Mouse (Mus musculus) hindbrain, embryonic 10.5 days (tissue): ENCODE results near the gene Vps37b. TPM values are rescaled to one million over a fixed set of nuclear protein-coding genes. Genes with fewer than 3 reads are reported as not detected.

Experiments
- DNase-seq: peaks from one replicate; pipeline ENCODE4 v3.0.0-alpha.2; 2017; ENCODE audit warnings: low spot score
- H3K27ac ChIP-seq: fragments of 300-500 bp; sonication (generic); 2 replicates; pipeline ENCODE4 v1.5.1; 2016; ENCODE audit warnings: mild to moderate bottlenecking, moderate library complexity
- H3K27me3 ChIP-seq: fragments of 300-500 bp; sonication (generic); 2 replicates; pipeline ENCODE4 v1.6.1; 2016; ENCODE audit warnings: mild to moderate bottlenecking; ENCODE audit not compliant: poor library complexity, insufficient read depth, severe bottlenecking
- H3K36me3 ChIP-seq: fragments of 300-500 bp; sonication (generic); 2 replicates; pipeline ENCODE4 v1.6.1; 2016; ENCODE audit warnings: mild to moderate bottlenecking, moderate library complexity
- H3K4me1 ChIP-seq: fragments of 300-500 bp; sonication (generic); replicated peaks from 2 replicates; pipeline ENCODE4 v1.6.1; 2016; ENCODE audit warnings: mild to moderate bottlenecking
- H3K4me3 ChIP-seq: fragments of 300-500 bp; sonication (generic); 2 replicates; pipeline ENCODE4 v1.5.1; 2016; ENCODE audit warnings: mild to moderate bottlenecking, moderate library complexity
- H3K9me3 ChIP-seq: fragments of 300-500 bp; sonication (generic); 2 replicates; pipeline ENCODE4 v1.6.1; 2016; ENCODE audit warnings: mild to moderate bottlenecking, moderate library complexity
- WGBS: fragments of 180-500 bp; shearing (Covaris S2); methylation state at CpG from one replicate; pipeline ENCODE4 v1.1.7; 2016; 5-methylcytosine and 5-hydroxymethylcytosine counted together
- polyA plus RNA-seq: library from polyadenylated mRNA; unstranded; fragments of >200 nt; fragmentation: Nextera tagmentation; extraction: Ambion mirVana; gene quantifications from 2 replicates; pipeline ENCODE4 v1.2.1, GENCODE M21; 2016

Vps37b gene
- polyA plus RNA-seq, 1 experiment from 2014 or later: 71.8 TPM

GRCm38 (mm10) chr5:124014791-124015251, 17.2 kb downstream of the Vps37b start:
- Histone ChIP-seq H3K27ac (peak overlapping the region; percentile 89), H3K36me3 (peaks cover 18% of the 10 kb centered on the region), H3K4me1 (peaks cover 98% of the 10 kb centered on the region), H3K9me3 (no peaks in the 10 kb centered on the region), H3K27me3 (no peaks in the 10 kb centered on the region), H3K4me3 (0 out of 2 replicates have a peak overlapping the region, but pooled peaks have one; percentile 13)
- WGBS: 13% methylated on average over 11 of the region's 11 CpGs
- peak; percentile 46 for DNase-seq

GRCm38 (mm10) chr5:124014180-124014579, 17.9 kb downstream of the Vps37b start:
- Histone ChIP-seq H3K4me1 (peaks cover 91% of the 10 kb centered on the region), H3K27me3 (no peaks in the 10 kb centered on the region), H3K9me3 (no peaks in the 10 kb centered on the region), H3K36me3 (peaks cover 22% of the 10 kb centered on the region), H3K4me3 (0 out of 2 replicates have a peak overlapping the region, but pooled peaks have one; percentile 13), H3K27ac (peak overlapping the region; percentile 89)
- 73% methylated on average over 3 of the region's 3 CpGs for WGBS
- no peak for DNase-seq

DNA sequence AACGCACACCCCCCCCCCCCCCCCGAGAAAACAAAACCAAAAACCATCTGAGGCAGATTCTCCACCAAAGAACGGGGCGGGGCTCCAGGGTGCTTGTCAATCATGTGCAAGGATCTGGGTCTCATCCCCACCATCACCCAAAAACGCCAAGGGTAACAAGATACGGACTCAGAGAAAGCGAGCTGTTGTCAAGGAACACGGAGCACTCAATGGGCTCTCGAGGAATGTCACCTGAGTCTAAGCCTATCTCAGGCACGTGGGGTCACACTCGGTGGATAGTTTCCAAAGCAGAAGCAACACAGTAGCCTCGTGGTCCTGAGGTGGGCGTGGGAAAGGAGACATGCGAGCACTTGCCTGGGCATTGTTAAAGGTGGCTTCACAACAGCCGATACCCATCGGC, 18.3 kb downstream of the Vps37b start:
- Histone ChIP-seq H3K9me3 (no peaks in the 10 kb centered on the region), H3K36me3 (peaks cover 22% of the 10 kb centered on the region), H3K27me3 (no peaks in the 10 kb centered on the region), H3K4me3 (no peak overlapping the region), H3K27ac (peak overlapping the region; percentile 89), H3K4me1 (peaks cover 87% of the 10 kb centered on the region)
- 71% methylated on average over 16 of the region's 16 CpGs for WGBS
- DNase-seq: no peak

DNA sequence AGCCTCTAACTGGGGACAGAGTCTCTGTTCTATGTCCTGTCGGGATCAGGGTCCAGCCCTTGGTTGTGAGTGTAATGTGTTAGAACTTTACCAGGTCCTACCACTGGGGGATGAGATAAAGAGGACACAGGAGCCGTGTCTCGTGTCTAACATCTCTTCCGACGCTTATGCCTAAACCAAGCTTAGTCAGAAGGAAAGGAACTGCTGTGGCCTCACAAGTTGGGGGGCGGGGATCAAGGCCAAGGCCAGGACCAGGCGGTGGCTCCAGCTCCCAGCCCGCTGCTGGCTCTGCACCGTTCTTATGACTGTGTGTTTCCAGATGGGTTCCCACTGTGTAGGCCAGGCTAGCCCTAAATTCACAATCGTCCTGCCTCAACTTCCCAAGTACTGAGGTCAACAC, 19.2 kb downstream of the Vps37b start:
- Histone ChIP-seq H3K36me3 (peaks cover 27% of the 10 kb centered on the region), H3K27me3 (no peaks in the 10 kb centered on the region), H3K4me1 (peaks cover 78% of the 10 kb centered on the region), H3K27ac (peak overlapping the region; percentile 89), H3K4me3 (no peak overlapping the region), H3K9me3 (no peaks in the 10 kb centered on the region)
- WGBS: 86% methylated on average over 10 of the region's 10 CpGs
- no peak for DNase-seq

DNA sequence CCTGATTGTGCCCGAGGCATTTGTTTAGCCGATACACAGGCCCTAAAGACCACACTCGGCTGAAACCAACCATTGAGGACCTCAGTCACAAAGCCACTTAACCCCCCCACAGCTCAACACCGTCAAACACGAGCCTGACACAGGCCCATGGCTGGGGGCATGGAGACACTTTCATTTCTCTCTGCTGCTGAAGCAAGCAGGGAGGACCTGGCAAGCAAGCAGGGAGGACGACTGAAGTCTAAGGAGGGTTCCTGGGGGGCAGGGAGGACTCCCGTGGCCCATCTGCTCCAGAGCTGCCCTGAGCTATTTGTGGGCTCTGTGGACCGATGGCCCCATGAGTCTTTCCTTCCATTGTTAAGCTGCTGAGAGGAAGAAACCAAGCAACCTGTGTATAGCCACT, 20.1 kb downstream of the Vps37b start:
- H3K4me3 ChIP-seq: peak overlapping the region; percentile 11; the same call in 1 of the 2 replicates
- 8% methylated on average over 8 of the region's 8 CpGs for WGBS
- no peak for DNase-seq
- H3K27me3 ChIP-seq: no peaks in the 10 kb centered on the region
- H3K27ac ChIP-seq: peak overlapping the region; percentile 89
- H3K9me3 ChIP-seq: no peaks in the 10 kb centered on the region
- H3K36me3 ChIP-seq: peaks cover 36% of the 10 kb centered on the region
- H3K4me1 ChIP-seq: peaks cover 69% of the 10 kb centered on the region

- DNase-seq: peak; percentile 74
- Histone ChIP-seq H3K9me3 (no peaks in the 10 kb centered on the region), H3K4me3 (peak overlapping the region; percentile 35), H3K4me1 (peaks cover 60% of the 10 kb centered on the region), H3K27ac (peak overlapping the region; percentile 89), H3K36me3 (peaks cover 45% of the 10 kb centered on the region), H3K27me3 (no peaks in the 10 kb centered on the region)
- 6% methylated on average over 19 of the region's 19 CpGs for WGBS
Measured at GRCm38 (mm10) chr5:124010910-124011655, 21.0 kb downstream of the Vps37b start.

- H3K4me3 ChIP-seq: no peak overlapping the region
- WGBS: 89% methylated on average over 8 of the region's 8 CpGs
- DNase-seq: no peak
- H3K4me1 ChIP-seq: peaks cover 50% of the 10 kb centered on the region
- peak overlapping the region; percentile 89 for H3K27ac ChIP-seq
- no peaks in the 10 kb centered on the region for H3K9me3 ChIP-seq
- peaks cover 55% of the 10 kb centered on the region for H3K36me3 ChIP-seq
- H3K27me3 ChIP-seq: no peaks in the 10 kb centered on the region
Measured at GRCm38 (mm10) chr5:124010077-124010476, 22.0 kb downstream of the Vps37b start.

- peaks cover 77% of the 10 kb centered on the region for H3K36me3 ChIP-seq
- H3K27me3 ChIP-seq: no peaks in the 10 kb centered on the region
- H3K9me3 ChIP-seq: no peaks in the 10 kb centered on the region
- peaks cover 31% of the 10 kb centered on the region for H3K4me1 ChIP-seq
- 91% methylated on average over 17 of the region's 17 CpGs for WGBS
- DNase-seq: no peak
- no peak overlapping the region for H3K27ac ChIP-seq
- no peak overlapping the region for H3K4me3 ChIP-seq
Measured at GRCm38 (mm10) chr5:124006891-124007491, 25.1 kb downstream of the Vps37b start.

- Histone ChIP-seq H3K27ac (no peak overlapping the region), H3K36me3 (peaks cover 82% of the 10 kb centered on the region), H3K9me3 (no peaks in the 10 kb centered on the region), H3K4me1 (peaks cover 30% of the 10 kb centered on the region), H3K4me3 (no peak overlapping the region), H3K27me3 (no peaks in the 10 kb centered on the region)
- WGBS: 91% methylated on average over 26 of the region's 26 CpGs
- no peak for DNase-seq
Measured at GRCm38 (mm10) chr5:124006082-124006873, 25.8 kb downstream of the Vps37b start.

- no peaks in the 10 kb centered on the region for H3K27me3 ChIP-seq
- peaks cover 82% of the 10 kb centered on the region for H3K36me3 ChIP-seq
- H3K4me3 ChIP-seq: no peak overlapping the region
- H3K4me1 ChIP-seq: peaks cover 28% of the 10 kb centered on the region
- no peaks in the 10 kb centered on the region for H3K9me3 ChIP-seq
- DNase-seq: no peak
- WGBS: 87% methylated on average over 11 of the region's 11 CpGs
- H3K27ac ChIP-seq: no peak overlapping the region
Measured at GRCm38 (mm10) chr5:124005591-124005990, 26.5 kb downstream of the Vps37b start.

GRCm38 (mm10) chr5:124005151-124005500, 26.9 kb downstream of the Vps37b start:
- H3K27ac ChIP-seq: no peak overlapping the region
- H3K9me3 ChIP-seq: no peaks in the 10 kb centered on the region
- no peaks in the 10 kb centered on the region for H3K27me3 ChIP-seq
- no peak for DNase-seq
- H3K4me3 ChIP-seq: no peak overlapping the region
- peaks cover 23% of the 10 kb centered on the region for H3K4me1 ChIP-seq
- H3K36me3 ChIP-seq: peaks cover 79% of the 10 kb centered on the region
- WGBS: 96% methylated on average over 15 of the region's 15 CpGs

DNA sequence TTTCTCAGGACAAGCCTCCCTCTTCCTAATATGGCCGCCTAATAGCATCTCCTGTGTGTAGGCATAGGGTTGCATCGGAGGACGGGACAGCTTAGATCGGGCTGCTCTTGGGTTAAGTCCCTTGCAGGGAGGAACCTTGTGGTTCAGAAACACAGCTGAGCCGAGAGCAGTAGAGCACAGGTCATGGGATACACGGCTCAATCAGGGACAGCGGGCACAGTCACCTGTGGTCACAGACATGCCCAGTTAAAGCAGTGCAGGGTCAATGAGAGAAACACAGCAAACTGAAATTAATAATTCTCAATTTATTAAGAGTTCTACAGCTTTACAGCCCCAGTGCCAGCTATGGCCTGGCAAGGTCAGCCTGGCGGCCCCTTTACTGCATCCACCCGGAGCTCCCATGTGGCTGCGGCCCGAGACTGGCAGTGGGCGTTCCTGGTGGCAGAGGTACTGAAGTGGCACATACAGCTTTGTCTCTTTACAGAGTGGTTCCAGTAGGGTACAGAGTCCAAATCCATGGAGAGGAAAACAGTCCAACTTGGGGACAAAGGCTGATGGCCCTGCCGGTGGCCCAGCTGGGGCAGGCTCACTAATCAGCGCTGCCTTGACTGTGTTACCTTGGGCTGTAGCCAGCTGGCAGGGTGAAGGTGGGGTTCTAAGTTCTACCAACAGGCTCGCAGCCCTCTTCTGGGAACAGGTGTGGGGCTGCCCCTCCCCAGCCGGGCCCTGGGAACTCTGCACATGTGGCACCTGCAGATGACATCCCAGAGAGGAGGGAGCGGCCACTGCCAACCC, 27.5 kb downstream of the Vps37b start:
- no peak overlapping the region for H3K27ac ChIP-seq
- 94% methylated on average over 17 of the region's 17 CpGs for WGBS

More for the DNA sequence above, 27.5 kb downstream of the Vps37b start:
- Histone ChIP-seq H3K4me3 (no peak overlapping the region), H3K27me3 (no peaks in the 10 kb centered on the region), H3K4me1 (peaks cover 23% of the 10 kb centered on the region), H3K9me3 (no peaks in the 10 kb centered on the region), H3K36me3 (peaks cover 79% of the 10 kb centered on the region)
- DNase-seq: no peak
